ENCODE assay signal across 14 mouse cellular contexts in the genomic region with DNA sequence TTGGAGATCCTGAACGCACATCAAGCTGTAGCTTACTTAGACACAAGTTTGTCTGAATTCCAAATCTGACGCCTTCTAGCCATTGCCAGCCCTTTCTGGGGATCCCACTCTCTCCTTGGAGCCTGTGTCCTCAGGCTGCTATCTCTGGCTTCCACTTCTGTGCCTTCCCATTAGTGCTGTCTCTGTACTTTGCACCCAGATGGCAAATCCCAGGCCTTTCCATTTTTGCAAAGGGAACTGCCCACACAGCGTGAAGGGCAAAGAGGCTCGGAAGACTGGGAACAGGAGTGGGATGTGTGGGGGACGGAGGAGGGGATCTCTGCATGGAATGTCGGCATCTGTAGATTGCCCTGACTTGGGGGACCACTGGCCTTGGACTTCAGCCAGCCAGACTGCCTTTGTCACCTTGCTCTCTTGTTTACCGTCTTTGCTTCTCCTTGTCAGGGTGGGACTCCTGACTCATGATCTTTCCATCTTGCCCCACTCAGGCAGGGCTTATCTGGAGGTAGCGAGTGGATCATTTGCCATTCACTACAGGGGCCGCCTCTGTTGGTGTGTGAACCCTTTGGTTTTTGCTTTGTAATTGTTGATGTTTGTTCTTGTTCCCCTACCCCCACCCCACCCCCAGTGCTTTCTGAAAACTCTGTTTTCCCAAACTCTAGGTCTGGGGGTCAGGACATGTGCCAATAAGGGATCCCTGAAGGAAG. TPM values are rescaled to one million over a fixed set of nuclear protein-coding genes. Genes with fewer than 3 reads are reported as not detected.
DNase-seq lines count a peak whose midpoint lies in the region; ATAC-seq lines count a peak whose summit lies in the region.
"Had no signal": no experiment of that assay in that cellular context is flagged by ENCODE, and none has a peak within 500 bp of the region (broad histone marks: within the 10 kb centered on the region; RNA-seq: fewer than 3 reads in every experiment).

No protein-coding gene starts in this region.

- no peak for ATAC-seq in forebrain, embryonic 13.5 days
- ATAC-seq in limb, embryonic 12.5 days (ENCODE audit: insufficient number of reproducible peaks, insufficient read depth, low FRiP score, low TSS enrichment, low read depth): peak; percentile 56; the same call in 1 of the 2 replicates
- ATAC-seq in granulocyte monocyte progenitor cell, adult 5-6 weeks (replicated peaks; ENCODE audit: poor library complexity, severe bottlenecking): no peak
- ATAC-seq: midbrain, embryonic 13.5 days had no signal

- H3K27ac ChIP-seq in forebrain, embryonic 10.5 days: peak overlapping the region; percentile 62
- no peak overlapping the region for H3K27ac ChIP-seq in forebrain, embryonic 13.5 days
- H3K27ac ChIP-seq in limb, embryonic 12.5 days: no peak overlapping the region
- H3K27ac ChIP-seq: gastrocnemius, adult 2 months; kidney, postnatal 0 days; midbrain, embryonic 13.5 days; neural tube, embryonic 15.5 days had no signal

- H3K9ac ChIP-seq in forebrain, embryonic 13.5 days: no peak overlapping the region
- no peak overlapping the region for H3K9ac ChIP-seq in limb, embryonic 12.5 days (replicated peaks)
- H3K9ac ChIP-seq: midbrain, embryonic 13.5 days; neural tube, embryonic 15.5 days had no signal

- H3K4me2 ChIP-seq in forebrain, embryonic 13.5 days: no peak overlapping the region
- H3K4me2 ChIP-seq in limb, embryonic 12.5 days: no peak overlapping the region
- H3K4me2 ChIP-seq: midbrain, embryonic 13.5 days; neural tube, embryonic 15.5 days had no signal

- no peaks in the 10 kb centered on the region for H3K36me3 ChIP-seq in forebrain, embryonic 10.5 days (replicated peaks)
- no peaks in the 10 kb centered on the region for H3K36me3 ChIP-seq in forebrain, embryonic 13.5 days (ENCODE audit: poor library complexity, severe bottlenecking)
- no peaks in the 10 kb centered on the region for H3K36me3 ChIP-seq in limb, embryonic 12.5 days
- H3K36me3 ChIP-seq: midbrain, embryonic 13.5 days; neural tube, embryonic 15.5 days had no signal

- H3K9me3 ChIP-seq in forebrain, embryonic 10.5 days: no peaks in the 10 kb centered on the region
- no peaks in the 10 kb centered on the region for H3K9me3 ChIP-seq in forebrain, embryonic 13.5 days (replicated peaks)
- H3K9me3 ChIP-seq in limb, embryonic 12.5 days: no peaks in the 10 kb centered on the region
- H3K9me3 ChIP-seq: midbrain, embryonic 13.5 days; neural tube, embryonic 15.5 days had no signal

- no peak for DNase-seq in forebrain, embryonic 10.5 days (ENCODE audit: extremely low spot score, low spot score)
- peak; percentile 45 to 70 for DNase-seq in layer of hippocampus, adult 18-20 months (ENCODE audit: low spot score in 2 of 2)
- DNase-seq in layer of hippocampus, postnatal 25 days (ENCODE audit: extremely low spot score in 1 of 2, low spot score in 1 of 2): no peak
- peak; percentile 32 for DNase-seq in ES-CJ7 (ENCODE audit: low read depth, low spot score)
- no peak for DNase-seq in thymus, adult 18-20 months
- DNase-seq: adrenal gland, postnatal 25 days; cerebellum, adult 9-11 months; gastrocnemius, adult 2 months had no signal

- H3K4me3 ChIP-seq in forebrain, embryonic 10.5 days: no peak overlapping the region
- H3K4me3 ChIP-seq in forebrain, embryonic 13.5 days: no peak overlapping the region
- H3K4me3 ChIP-seq in limb, embryonic 12.5 days (replicated peaks): no peak overlapping the region
- H3K4me3 ChIP-seq: gastrocnemius, adult 2 months; midbrain, embryonic 13.5 days; neural tube, embryonic 15.5 days had no signal

- no peaks in the 10 kb centered on the region for H3K27me3 ChIP-seq in forebrain, embryonic 10.5 days (ENCODE audit: poor library complexity, severe bottlenecking)
- H3K27me3 ChIP-seq in forebrain, embryonic 13.5 days: no peaks in the 10 kb centered on the region
- H3K27me3 ChIP-seq in limb, embryonic 12.5 days: no peaks in the 10 kb centered on the region
- H3K27me3 ChIP-seq: midbrain, embryonic 13.5 days; neural tube, embryonic 15.5 days had no signal

- peaks cover 24% of the 10 kb centered on the region for H3K4me1 ChIP-seq in forebrain, embryonic 10.5 days
- no peaks in the 10 kb centered on the region; the same call in 1 of the 2 replicates for H3K4me1 ChIP-seq in forebrain, embryonic 13.5 days
- peaks cover 21% of the 10 kb centered on the region for H3K4me1 ChIP-seq in limb, embryonic 12.5 days (replicated peaks)
- H3K4me1 ChIP-seq: midbrain, embryonic 13.5 days; neural tube, embryonic 15.5 days had no signal

- 77% methylated on average over 9 of the region's 9 CpGs for WGBS in forebrain, embryonic 10.5 days
- WGBS in forebrain, embryonic 13.5 days: 70% methylated on average over 9 of the region's 9 CpGs
- WGBS in limb, embryonic 12.5 days: 66% methylated on average over 9 of the region's 9 CpGs

RNA-seq across cellular contexts. Expression of a gene that starts 42.3 kb away (rescaled TPM):
- polyA plus RNA-seq in forebrain, embryonic 10.5 days (2016; fragmentation: Nextera tagmentation; extraction: Ambion mirVana): 57.2 and 57.9 TPM in 2 replicates
- 57.2 and 59.8 TPM in 2 replicates for polyA plus RNA-seq in forebrain, embryonic 13.5 days (2015; fragmentation: Nextera tagmentation; extraction: Ambion mirVana)
- 100 to 1,000 TPM; 126 to 129 TPM for total RNA-seq in layer of hippocampus, adult 18-20 months (2021)
- total RNA-seq in layer of hippocampus, postnatal 25 days (2021): 100 to 1,000 TPM in 1 of 2 experiments, 10 to 100 TPM in 1; 97.2 to 112 TPM
- polyA plus RNA-seq in limb, embryonic 12.5 days (2016; fragmentation: Nextera tagmentation; extraction: Ambion mirVana): 43.9 and 46.9 TPM in 2 replicates
- total RNA-seq in granulocyte monocyte progenitor cell, adult 5-6 weeks (2014; fragmentation: Nextera tagmentation): 34.8 and 35.3 TPM in 2 replicates
- total RNA-seq in granulocyte monocyte progenitor cell, adult 5-6 weeks (2017): 71.3 and 85.3 TPM in 2 replicates

RNA-seq across cellular contexts. Expression of a gene that starts 56.1 kb away (rescaled TPM):
- polyA plus RNA-seq in forebrain, embryonic 10.5 days (2016; fragmentation: Nextera tagmentation; extraction: Ambion mirVana): 65.8 and 69.1 TPM in 2 replicates
- polyA plus RNA-seq in forebrain, embryonic 13.5 days (2015; fragmentation: Nextera tagmentation; extraction: Ambion mirVana): 41.1 and 41.6 TPM in 2 replicates
- under 1 TPM; 0.23 to 0.30 TPM for total RNA-seq in layer of hippocampus, adult 18-20 months (2021)
- total RNA-seq in layer of hippocampus, postnatal 25 days (2021): 1 to 10 TPM in 1 of 2 experiments, under 1 TPM in 1; 0.81 to 1.1 TPM
- 39.0 and 54.0 TPM in 2 replicates for polyA plus RNA-seq in limb, embryonic 12.5 days (2016; fragmentation: Nextera tagmentation; extraction: Ambion mirVana)
- total RNA-seq in granulocyte monocyte progenitor cell, adult 5-6 weeks (2014; fragmentation: Nextera tagmentation): 17.1 and 49.8 TPM in 2 replicates
- 55.3 and 56.6 TPM in 2 replicates for total RNA-seq in granulocyte monocyte progenitor cell, adult 5-6 weeks (2017)

Comparison
In these comparisons a context has a peak if more than half of its experiments do, and no peak if none do; other contexts are left out.
1. DNase-seq: peak in layer of hippocampus, adult 18-20 months (2 of 2) and ES-CJ7 (single experiment); none in forebrain, embryonic 10.5 days (single experiment), layer of hippocampus, postnatal 25 days (0 of 2) and thymus, adult 18-20 months (0 of 2).
2. RNA of a gene that starts 56.1 kb away (total RNA-seq): 17.1 to 56.6 TPM in granulocyte monocyte progenitor cell, adult 5-6 weeks; 0.81 to 1.1 TPM in layer of hippocampus, postnatal 25 days and 0.23 to 0.30 TPM in layer of hippocampus, adult 18-20 months; every median in the first group is over 4 times any median in the second.